Mouse (Mus musculus): ENCODE data around the gene Micall2. TPM values are rescaled to one million over a fixed set of nuclear protein-coding genes. Genes with fewer than 3 reads are reported as not detected.
A peak's percentile ranks its signal among the peaks of the same experiment; 100 is the strongest.
"Not testable (repeated sequence)": the region's sequence is repeated elsewhere in the genome, so short reads cannot be mapped to it uniquely, and the experiment has no call there.

The Micall2 gene
- polyA plus RNA-seq, 1 experiment from 2014 or later = 15.1 TPM

- no peak for TF ChIP-seq CTCF (IDR thresholded peaks at IDR 0.05)
- ChIA-PET POLR2A (interaction anchor here (0.6 to 2.2 kb wide), 3 partner anchors 24 to 29 kb away, joined by 3 to 6 read pairs (median 3); no protein-coding TSS in a partner anchor), CTCF (interaction anchor here (0.8 to 4.2 kb wide), 14 partner anchors 8 to 62 kb away, joined by 3 to 41 read pairs (median 4); partner anchors contain the start of gene Micall2)
- in situ Hi-C loops (cut with MboI; ENCODE audit: low pct_unique_long_range_greater_than_20kb) = no loop called here
- H3K27me3 ChIP-seq = no peaks in the 10 kb centered on the region
- ATAC-seq (peak; percentile 48), DNase-seq (ENCODE audit: low read depth, low spot score) (no peak)
These were observed 18.4 kb downstream of the Micall2 start for GRCm38 (mm10) chr5:139717723-139718122.

- H3K27me3 ChIP-seq = no peaks in the 10 kb centered on the region
- in situ Hi-C loops (cut with MboI; ENCODE audit: low pct_unique_long_range_greater_than_20kb) = no loop called here
- ChIA-PET CTCF (no interaction called here), POLR2A (no interaction called here)
- DNase-seq (ENCODE audit: low read depth, low spot score) (no peak), ATAC-seq (no peak)
- TF ChIP-seq CTCF (IDR thresholded peaks at IDR 0.05) = no peak
These were observed 29.6 kb downstream of the Micall2 start for GRCm38 (mm10) chr5:139706496-139706895.

GRCm38 (mm10) chr5:139702905-139703304, 33.2 kb downstream of the Micall2 start:
- ChIA-PET POLR2A (no interaction called here), CTCF (interaction anchor here (2.0 kb wide), 1 partner anchor 15 kb away, joined by 7 read pairs; no protein-coding TSS in a partner anchor)
- no peaks in the 10 kb centered on the region for H3K27me3 ChIP-seq
- TF ChIP-seq CTCF (IDR thresholded peaks at IDR 0.05) = no peak
- DNase-seq (ENCODE audit: low read depth, low spot score) (no peak), ATAC-seq (peak; percentile 52)
- in situ Hi-C loops (cut with MboI; ENCODE audit: low pct_unique_long_range_greater_than_20kb) = loop anchor here (5.0 kb wide), 1 partner anchor 44 kb away; no protein-coding TSS in a partner anchor

- no peak for TF ChIP-seq CTCF (IDR thresholded peaks at IDR 0.05)
- CTCF ChIA-PET = interaction anchor here (1.1 to 2.0 kb wide), 3 partner anchors 14 to 48 kb away, joined by 3 to 7 read pairs (median 3); no protein-coding TSS in a partner anchor
- no peak for ATAC-seq
- in situ Hi-C loops (cut with MboI; ENCODE audit: low pct_unique_long_range_greater_than_20kb) = loop anchor here (5.0 kb wide), 1 partner anchor 45 kb away; no protein-coding TSS in a partner anchor
- no peaks in the 10 kb centered on the region for H3K27me3 ChIP-seq
- POLR2A ChIA-PET = no interaction called here
- no peak for DNase-seq (ENCODE audit: low read depth, low spot score)
These were observed 33.9 kb downstream of the Micall2 start for GRCm38 (mm10) chr5:139702236-139702635.

GRCm38 (mm10) chr5:139696954-139697353, 39.2 kb downstream of the Micall2 start:
- in situ Hi-C loops (cut with MboI; ENCODE audit: low pct_unique_long_range_greater_than_20kb) = no loop called here
- ATAC-seq (no peak), DNase-seq (ENCODE audit: low read depth, low spot score) (no peak)
- TF ChIP-seq CTCF (IDR thresholded peaks at IDR 0.05) = no peak
- ChIA-PET CTCF (interaction anchor here (1.2 to 1.3 kb wide), 2 partner anchors 9 to 13 kb away, joined by 3 read pairs; no protein-coding TSS in a partner anchor), POLR2A (no interaction called here)
- no peaks in the 10 kb centered on the region for H3K27me3 ChIP-seq

- DNase-seq (ENCODE audit: low read depth, low spot score); POLR2A ChIA-PET; ATAC-seq; in situ Hi-C loops (cut with MboI; ENCODE audit: low pct_unique_long_range_greater_than_20kb); H3K27me3 ChIP-seq: not testable (repeated sequence)
- CTCF ChIA-PET = interaction anchor here (1.3 to 1.5 kb wide), 2 partner anchors 12 to 27 kb away, joined by 3 read pairs; no protein-coding TSS in a partner anchor
These were observed 40.3 kb downstream of the Micall2 start for GRCm38 (mm10) chr5:139695876-139696275.

GRCm38 (mm10) chr5:139694989-139695571, 41.1 kb downstream of the Micall2 start:
- TF ChIP-seq CTCF (IDR thresholded peaks at IDR 0.05) = no peak
- peak; percentile 10 for DNase-seq (ENCODE audit: low read depth, low spot score)
- ChIA-PET CTCF (interaction anchor here (1.5 kb wide), 1 partner anchor 28 kb away, joined by 3 read pairs; no protein-coding TSS in a partner anchor), POLR2A (interaction anchor here (0.8 kb wide), 1 partner anchor 76 kb away, joined by 3 read pairs; no protein-coding TSS in a partner anchor)
- in situ Hi-C loops (cut with MboI; ENCODE audit: low pct_unique_long_range_greater_than_20kb) = no loop called here
- H3K27me3 ChIP-seq = no peaks in the 10 kb centered on the region
- ATAC-seq = no peak

GRCm38 (mm10) chr5:139694292-139694988, 41.7 kb downstream of the Micall2 start:
- POLR2A ChIA-PET = interaction anchor here (0.8 kb wide), 1 partner anchor 76 kb away, joined by 3 read pairs; no protein-coding TSS in a partner anchor
- in situ Hi-C loops (cut with MboI; ENCODE audit: low pct_unique_long_range_greater_than_20kb) = no loop called here
- TF ChIP-seq CTCF (IDR thresholded peaks at IDR 0.05) = no peak
- H3K27me3 ChIP-seq = no peaks in the 10 kb centered on the region
- CTCF ChIA-PET = no interaction called here
- no peak for ATAC-seq
- DNase-seq (ENCODE audit: low read depth, low spot score) = no peak

GRCm38 (mm10) chr5:139690791-139691190, 45.3 kb downstream of the Micall2 start:
- no peaks in the 10 kb centered on the region for H3K27me3 ChIP-seq
- in situ Hi-C loops (cut with MboI; ENCODE audit: low pct_unique_long_range_greater_than_20kb) = no loop called here
- no peak for TF ChIP-seq CTCF (IDR thresholded peaks at IDR 0.05)
- ChIA-PET POLR2A (no interaction called here), CTCF (interaction anchor here (1.2 kb wide), 1 partner anchor 9 kb away, joined by 3 read pairs; no protein-coding TSS in a partner anchor)
- ATAC-seq = no peak
- DNase-seq (ENCODE audit: low read depth, low spot score) = no peak

- ATAC-seq = no peak
- no peak for DNase-seq (ENCODE audit: low read depth, low spot score)
- in situ Hi-C loops (cut with MboI; ENCODE audit: low pct_unique_long_range_greater_than_20kb) = no loop called here
- POLR2A ChIA-PET = no interaction called here
- TF ChIP-seq CTCF (IDR thresholded peaks at IDR 0.05) = no peak
- CTCF ChIA-PET = interaction anchor here (0.6 to 1.5 kb wide), 4 partner anchors 8 to 147 kb away, joined by 3 to 4 read pairs (median 4); no protein-coding TSS in a partner anchor
- H3K27me3 ChIP-seq = peaks cover 12% of the 10 kb centered on the region
These were observed 47.8 kb downstream of the Micall2 start for GRCm38 (mm10) chr5:139688356-139688755.
